Mouse (Mus musculus): ENCODE data around the gene Sh3pxd2a.

DNA sequence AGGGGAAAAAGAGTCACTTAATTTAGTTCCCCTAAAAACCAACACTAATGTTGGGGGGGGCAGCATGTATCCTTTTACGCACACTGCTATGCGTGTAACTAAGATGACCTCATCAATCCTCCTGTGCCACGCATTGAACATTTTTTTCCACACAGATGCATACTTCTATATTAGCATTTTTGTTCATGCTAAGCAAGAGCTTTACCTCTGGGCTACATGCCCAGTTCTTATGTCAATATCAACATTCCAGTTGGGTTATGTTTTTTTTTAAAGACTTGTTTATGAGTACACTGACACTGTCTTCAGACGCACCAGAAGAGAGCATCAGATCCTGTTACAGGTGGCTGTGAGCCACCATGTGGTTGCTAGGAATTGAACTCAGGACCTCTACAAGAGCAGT lies 64.5 kb downstream of the Sh3pxd2a start:
- TF ChIP-seq POLR2A (IDR thresholded peaks at IDR 0.05; ENCODE audit: low read depth, low read length) (no peak), CTCF (IDR thresholded peaks at IDR 0.05; ENCODE audit: extremely low read depth, insufficient read depth, insufficient read length, insufficient replicate concordance) (no peak)
